ENCODE assay signal across 13 mouse cellular contexts in the genomic region with DNA sequence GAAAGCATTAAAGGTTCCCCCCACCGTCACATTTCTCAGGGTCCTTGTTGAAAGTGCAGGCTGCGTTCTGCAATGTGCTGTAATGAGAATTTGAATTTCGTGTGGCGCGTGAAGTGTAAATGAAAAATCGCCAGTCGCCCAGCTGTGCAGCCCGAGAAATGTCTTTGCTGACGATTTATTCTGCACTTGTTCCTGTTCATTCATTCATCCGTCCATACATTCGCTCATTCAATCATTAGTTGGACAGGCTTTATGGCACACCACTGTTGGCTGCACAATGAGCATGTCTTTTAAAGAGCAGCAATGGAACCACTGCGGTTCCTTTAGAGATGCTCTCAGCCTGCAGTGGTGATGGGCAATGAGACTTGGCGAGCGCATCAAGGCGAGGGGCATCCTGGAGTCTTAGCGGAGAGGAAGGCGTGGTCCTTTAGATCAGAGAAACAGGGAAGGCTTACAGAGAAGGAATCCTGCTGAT. TPM values are rescaled to one million over a fixed set of nuclear protein-coding genes. Genes with fewer than 3 reads are reported as not detected.
DNase-seq lines count a peak whose midpoint lies in the region; ATAC-seq lines count a peak whose summit lies in the region.
"Had no signal": no experiment of that assay in that cellular context is flagged by ENCODE, and none has a peak within 500 bp of the region (broad histone marks: within the 10 kb centered on the region; RNA-seq: fewer than 3 reads in every experiment).

No protein-coding gene starts in this region.

- H3K9ac ChIP-seq in forebrain, embryonic 15.5 days (replicated peaks), result no peak overlapping the region
- H3K9ac ChIP-seq in neural tube, embryonic 13.5 days, result peak overlapping the region; percentile 49
- H3K9ac ChIP-seq: heart, embryonic 13.5 days; liver, embryonic 12.5 days had no signal

- peak overlapping the region; percentile 35 for H3K4me2 ChIP-seq in forebrain, embryonic 15.5 days (replicated peaks)
- peak overlapping the region; percentile 39 for H3K4me2 ChIP-seq in neural tube, embryonic 13.5 days
- H3K4me2 ChIP-seq: heart, embryonic 13.5 days; liver, embryonic 12.5 days had no signal

- no peak overlapping the region for H3K4me3 ChIP-seq in heart, embryonic 10.5 days
- peak overlapping the region; percentile 7; the same call in 1 of the 2 replicates for H3K4me3 ChIP-seq in forebrain, embryonic 15.5 days
- H3K4me3 ChIP-seq in neural tube, embryonic 13.5 days, result no peak overlapping the region
- H3K4me3 ChIP-seq: heart, embryonic 13.5 days; liver, embryonic 12.5 days had no signal

- ATAC-seq in forebrain, embryonic 15.5 days (replicated peaks), result peak; percentile 21; the same call in 1 of the 2 replicates
- peak; percentile 41 for ATAC-seq in neural tube, embryonic 13.5 days (ENCODE audit: low read depth)
- ATAC-seq: liver, embryonic 12.5 days; lung, postnatal 0 days had no signal

- H3K4me1 ChIP-seq in heart, embryonic 10.5 days, result peaks cover 55% of the 10 kb centered on the region
- H3K4me1 ChIP-seq in forebrain, embryonic 15.5 days, result peaks cover 34% of the 10 kb centered on the region
- peaks cover 61% of the 10 kb centered on the region for H3K4me1 ChIP-seq in neural tube, embryonic 13.5 days (replicated peaks)

- intact Hi-C loops in heart, postnatal 25 days (cut with DNase I), result no loop called here

- peaks cover 6% of the 10 kb centered on the region for H3K27me3 ChIP-seq in heart, embryonic 10.5 days (ENCODE audit: insufficient read depth, poor library complexity, severe bottlenecking)
- no peaks in the 10 kb centered on the region for H3K27me3 ChIP-seq in forebrain, embryonic 15.5 days
- H3K27me3 ChIP-seq in neural tube, embryonic 13.5 days, result no peaks in the 10 kb centered on the region; the same call in 1 of the 2 replicates
- H3K27me3 ChIP-seq: liver, embryonic 12.5 days had no signal

- no peak for DNase-seq in heart, embryonic 10.5 days (ENCODE audit: low spot score)
- DNase-seq in heart, postnatal 25 days (ENCODE audit: low spot score), result no peak
- peak; percentile 74 for DNase-seq in mesoderm, embryonic 11.5 days (ENCODE audit: low read depth, low spot score)
- DNase-seq in kidney, adult 11 months, result no peak
- no peak for DNase-seq in cerebellum, adult 11-12 months
- DNase-seq in adrenal gland, postnatal 25 days, result no peak
- DNase-seq: adrenal gland, postnatal 10 days; gastrocnemius, postnatal 36 days had no signal

- peaks cover 4% of the 10 kb centered on the region; the same call in 1 of the 2 replicates for H3K36me3 ChIP-seq in heart, embryonic 10.5 days
- H3K36me3 ChIP-seq in forebrain, embryonic 15.5 days, result no peaks in the 10 kb centered on the region
- H3K36me3 ChIP-seq in neural tube, embryonic 13.5 days, result no peaks in the 10 kb centered on the region
- H3K36me3 ChIP-seq: heart, embryonic 13.5 days; liver, embryonic 12.5 days had no signal

- H3K9me3 ChIP-seq in heart, embryonic 10.5 days, result no peaks in the 10 kb centered on the region
- no peaks in the 10 kb centered on the region for H3K9me3 ChIP-seq in forebrain, embryonic 15.5 days
- no peaks in the 10 kb centered on the region for H3K9me3 ChIP-seq in neural tube, embryonic 13.5 days
- H3K9me3 ChIP-seq: heart, embryonic 13.5 days; liver, embryonic 12.5 days had no signal

- H3K27ac ChIP-seq in heart, embryonic 10.5 days, result 0 out of 2 replicates have a peak overlapping the region, but pooled peaks have one; percentile 11
- H3K27ac ChIP-seq in forebrain, embryonic 15.5 days (replicated peaks), result peak overlapping the region; percentile 72
- peak overlapping the region; percentile 78 for H3K27ac ChIP-seq in neural tube, embryonic 13.5 days (replicated peaks)
- H3K27ac ChIP-seq: heart, embryonic 13.5 days; liver, embryonic 12.5 days had no signal

- 83% methylated on average over 17 of the region's 17 CpGs for WGBS in heart, embryonic 10.5 days
- WGBS in forebrain, embryonic 15.5 days, result 12% methylated on average over 17 of the region's 17 CpGs
- WGBS in neural tube, embryonic 13.5 days, result 23% methylated on average over 17 of the region's 17 CpGs

RNA-seq across cellular contexts. Expression of gene Ackr3, which starts 18.7 kb away (rescaled TPM):
- 24.7 and 25.5 TPM in 2 replicates for polyA plus RNA-seq in heart, embryonic 10.5 days (2016; fragmentation: Nextera tagmentation; extraction: Ambion mirVana)
- total RNA-seq in heart, postnatal 25 days (2021), result 10 to 100 TPM; 64.4 to 75.8 TPM
- 23.7 and 23.8 TPM in 2 replicates for polyA plus RNA-seq in forebrain, embryonic 15.5 days (2015; fragmentation: Nextera tagmentation; extraction: Ambion mirVana)
- polyA plus RNA-seq in neural tube, embryonic 13.5 days (2015; fragmentation: Nextera tagmentation; extraction: Ambion mirVana), result 16.7 and 17.1 TPM in 2 replicates
- total RNA-seq in adrenal gland, postnatal 25 days (2021), result 71.5 and 101 TPM in 2 replicates

Comparison
In these comparisons a context has a peak if more than half of its experiments do, and no peak if none do; other contexts are left out.
1. H3K27ac ChIP-seq: peak in every context shown above with its lines; median percentile 78 in neural tube, embryonic 13.5 days; 72 in forebrain, embryonic 15.5 days; 11 in heart, embryonic 10.5 days.